Comparison of ENCODE assay signal across 9 mouse cellular contexts in the genomic region with DNA sequence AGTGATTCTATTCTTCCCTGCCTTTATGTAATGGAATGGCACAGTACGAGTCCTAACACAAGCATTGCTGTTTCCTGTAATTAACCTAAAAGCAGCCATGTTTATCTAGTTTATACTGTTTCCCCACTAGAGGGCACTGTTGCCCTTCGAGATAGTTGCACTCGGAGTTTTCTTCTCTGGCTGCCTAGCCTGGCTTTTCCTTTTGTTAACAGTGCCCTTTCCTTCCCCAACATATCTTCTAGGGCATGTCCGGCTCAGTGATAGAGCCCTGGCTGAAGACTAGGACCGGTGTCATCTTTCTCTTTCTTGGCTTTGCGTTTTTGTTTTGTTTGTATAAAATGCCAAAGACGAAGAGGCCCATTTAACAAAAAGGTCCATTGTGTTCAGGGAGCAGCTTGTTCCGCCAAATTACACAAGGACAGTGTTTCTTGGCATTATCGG. TPM values are rescaled to one million over a fixed set of nuclear protein-coding genes. Genes with fewer than 3 reads are reported as not detected.
DNase-seq lines count a peak whose midpoint lies in the region; ATAC-seq and TF ChIP-seq lines count a peak whose summit lies in the region.
"Had no signal": no experiment of that assay in that cellular context is flagged by ENCODE, and none has a peak within 500 bp of the region (broad histone marks: within the 10 kb centered on the region; RNA-seq: fewer than 3 reads in every experiment).

No protein-coding gene starts in this region.

- H3K36me3 ChIP-seq in embryonic facial prominence, embryonic 13.5 days = no peaks in the 10 kb centered on the region

- 9% methylated on average over 9 of the region's 9 CpGs for WGBS in embryonic facial prominence, embryonic 13.5 days

- H3K9me3 ChIP-seq in embryonic facial prominence, embryonic 13.5 days = no peaks in the 10 kb centered on the region

- peak; percentile 86 for ATAC-seq in frontal cortex, adult (ENCODE audit: low TSS enrichment)
- no peak for ATAC-seq in embryonic facial prominence, embryonic 13.5 days (ENCODE audit: insufficient number of reproducible peaks, insufficient read depth, low FRiP score, low TSS enrichment, low read depth)

- intact Hi-C loops in heart, postnatal 36 days (cut with DNase I) = loop anchor here (2.0 to 5.0 kb wide), 6 partner anchors 88 to 1986 kb away; a partner anchor contains a TSS

- TF ChIP-seq CTCF in layer of hippocampus, adult 2 months (conservative IDR thresholded peaks at IDR 0.05) = peak; percentile 93

- no peak overlapping the region for H3K4me3 ChIP-seq in embryonic facial prominence, embryonic 13.5 days
- H3K4me3 ChIP-seq in layer of hippocampus, adult 2 months = peak overlapping the region; percentile 22; the same call in 1 of the 2 replicates
- H3K4me3 ChIP-seq: myocyte had no signal

- H3K4me2 ChIP-seq in embryonic facial prominence, embryonic 13.5 days = peak overlapping the region; percentile 42

- no peaks in the 10 kb centered on the region; the same call in 1 of the 2 replicates for H3K27me3 ChIP-seq in embryonic facial prominence, embryonic 13.5 days

- DNase-seq in frontal cortex, postnatal 14 days (ENCODE audit: low spot score in 2 of 2) = no peak
- peak; percentile 29 to 34 for DNase-seq in adrenal gland, postnatal 4 days (ENCODE audit: low spot score in 2 of 2)
- peak; percentile 70 to 71 for DNase-seq in heart, postnatal 36 days
- peak; percentile 62 to 81 for DNase-seq in layer of hippocampus, adult 2 months (ENCODE audit: low spot score in 2 of 2)
- peak; percentile 53 to 83 for DNase-seq in lung, postnatal 4 days
- peak; percentile 65 to 86 for DNase-seq in right cerebral cortex, postnatal 10 days (ENCODE audit: low spot score in 2 of 2)

- no peak overlapping the region for H3K27ac ChIP-seq in embryonic facial prominence, embryonic 13.5 days
- peak overlapping the region; percentile 40; the same call in 1 of the 2 replicates for H3K27ac ChIP-seq in layer of hippocampus, adult 2 months

- 0 out of 2 replicates have a peak overlapping the region, but pooled peaks have one; percentile 37 for H3K9ac ChIP-seq in embryonic facial prominence, embryonic 13.5 days

- H3K4me1 ChIP-seq in embryonic facial prominence, embryonic 13.5 days = peaks cover 8% of the 10 kb centered on the region; the same call in 1 of the 2 replicates

RNA-seq across cellular contexts. Expression of a gene that starts 13.3 kb away (rescaled TPM):
- 10 to 100 TPM; 28.8 to 30.2 TPM for total RNA-seq in adrenal gland, postnatal 4 days (2021)
- 11.5 and 13.9 TPM in 2 replicates for polyA plus RNA-seq in embryonic facial prominence, embryonic 13.5 days (2015; fragmentation: Nextera tagmentation; extraction: Ambion mirVana)
- 1 to 10 TPM; 4.6 to 4.8 TPM for total RNA-seq in heart, postnatal 36 days (2021)
- total RNA-seq in layer of hippocampus, adult 2 months (2021) = 10 to 100 TPM; 14.2 to 14.3 TPM

RNA-seq across cellular contexts. Expression of a gene that starts 34.9 kb away (rescaled TPM):
- not detected for total RNA-seq in adrenal gland, postnatal 4 days (2021)
- not detected in 2 replicates for polyA plus RNA-seq in embryonic facial prominence, embryonic 13.5 days (2015; fragmentation: Nextera tagmentation; extraction: Ambion mirVana)
- total RNA-seq in heart, postnatal 36 days (2021) = under 1 TPM in 1 of 2 experiments, not detected in 1; 0.75 TPM
- total RNA-seq in layer of hippocampus, adult 2 months (2021) = not detected
- polyA plus RNA-seq: myocyte had no signal

Comparison
In these comparisons a context has a peak if more than half of its experiments do, and no peak if none do; other contexts are left out.
1. DNase-seq: peak in adrenal gland, postnatal 4 days (2 of 2), heart, postnatal 36 days (2 of 2), layer of hippocampus, adult 2 months (2 of 2), lung, postnatal 4 days (2 of 2) and right cerebral cortex, postnatal 10 days (2 of 2); none in frontal cortex, postnatal 14 days (0 of 2).